Mouse (Mus musculus) myocyte (in vitro differentiated cells): ENCODE measurements around the gene Olfr235. TPM values are rescaled to one million over a fixed set of nuclear protein-coding genes. Genes with fewer than 3 reads are reported as not detected.
"Not testable (repeated sequence)": the region's sequence is repeated elsewhere in the genome, so short reads cannot be mapped to it uniquely, and the experiment has no call there.

Experiments used
- H3K27me3 ChIP-seq: one replicate; pipeline ENCODE4 v1.6.1; 2011; ENCODE audit not compliant: control insufficient read depth, insufficient read depth, insufficient read length
- H3K36me3 ChIP-seq: one replicate; pipeline ENCODE4 v1.6.1; 2011; ENCODE audit not compliant: control insufficient read depth, insufficient read depth
- H3K4me2 ChIP-seq: one replicate; pipeline ENCODE4 v1.6.1; 2011; ENCODE audit warnings: low read depth, control low read depth
- H3K4me3 ChIP-seq: one replicate; pipeline ENCODE4 v1.5.1; 2011; ENCODE audit warnings: mild to moderate bottlenecking, control low read depth, moderate library complexity
- H3K79me2 ChIP-seq: one replicate; pipeline ENCODE4 v1.6.1; 2011; ENCODE audit not compliant: control insufficient read depth, insufficient read depth
- H3ac ChIP-seq: one replicate; pipeline ENCODE4 v1.6.1; 2011; ENCODE audit not compliant: control insufficient read depth, insufficient read length
- CEBPB ChIP-seq: IDR thresholded peaks from 2 replicates; pipeline ENCODE4 v1.6.1; 2011; ENCODE audit warnings: mild to moderate bottlenecking, moderate library complexity; ENCODE audit not compliant: poor library complexity, insufficient read depth, severe bottlenecking
- E2F4 ChIP-seq: IDR thresholded peaks from one replicate; pipeline ENCODE4 v1.6.1; 2011; ENCODE audit warnings: mild to moderate bottlenecking, control low read depth, moderate library complexity; ENCODE audit not compliant: insufficient read depth
- MAX ChIP-seq: IDR thresholded peaks from one replicate; pipeline ENCODE4 v1.6.1; 2011; ENCODE audit warnings: low read depth, mild to moderate bottlenecking, control low read depth
- MYOD1 ChIP-seq, 3 experiments: IDR thresholded peaks; one replicate each; pipeline ENCODE4 v1.6.1; 2011; ENCODE audit warnings: control low read depth in 2 of 3, low read depth in 2 of 3, mild to moderate bottlenecking in 2 of 3, moderate library complexity in 1 of 3; ENCODE audit not compliant: insufficient read length in 2 of 3, control insufficient read depth in 1 of 3
- MYOG ChIP-seq, 3 experiments: IDR thresholded peaks; one replicate each; pipeline ENCODE4 v1.6.1; 2011; ENCODE audit warnings: control low read depth in 2 of 3, low read depth in 2 of 3, mild to moderate bottlenecking in 2 of 3; ENCODE audit not compliant: insufficient read length in 2 of 3, control insufficient read depth in 1 of 3, insufficient read depth in 1 of 3
- POLR2A ChIP-seq: IDR thresholded peaks from one replicate; pipeline ENCODE4 v1.6.1; 2011; ENCODE audit warnings: low read depth, mild to moderate bottlenecking, control low read depth, moderate library complexity; ENCODE audit not compliant: insufficient read length
- POLR2AphosphoS2 ChIP-seq: IDR thresholded peaks from one replicate; pipeline ENCODE4 v1.6.1; 2011; ENCODE audit warnings: low read depth, control low read depth; ENCODE audit not compliant: insufficient read length
- REST ChIP-seq: IDR thresholded peaks from one replicate; pipeline ENCODE4 v1.6.1; 2011; ENCODE audit warnings: mild to moderate bottlenecking, control low read depth, moderate library complexity; ENCODE audit not compliant: insufficient read depth, insufficient read length
- SRF ChIP-seq: IDR thresholded peaks from one replicate; pipeline ENCODE4 v1.6.1; 2011; ENCODE audit warnings: low read depth; ENCODE audit not compliant: control insufficient read depth, insufficient read length
- TCF12 ChIP-seq: IDR thresholded peaks from one replicate; pipeline ENCODE4 v1.6.1; 2011; ENCODE audit warnings: mild to moderate bottlenecking, control low read depth; ENCODE audit not compliant: poor library complexity, insufficient read depth, severe bottlenecking
- TCF3 ChIP-seq: IDR thresholded peaks from one replicate; pipeline ENCODE4 v1.6.1; 2011; ENCODE audit warnings: low read depth, control low read depth; ENCODE audit not compliant: insufficient read length
- USF1 ChIP-seq: IDR thresholded peaks from one replicate; pipeline ENCODE4 v1.6.1; 2011; ENCODE audit warnings: low read depth, mild to moderate bottlenecking, control low read depth, moderate library complexity
- polyA plus RNA-seq: library from polyadenylated mRNA; unstranded; fragments of >200 nt; fragmentation: generic; extraction: Trizol; gene quantifications from one replicate; pipeline ENCODE4 v1.2.1, GENCODE M21; 2012; ENCODE audit warnings: missing spikeins

The Olfr235 gene
- polyA plus RNA-seq = not detected

DNA sequence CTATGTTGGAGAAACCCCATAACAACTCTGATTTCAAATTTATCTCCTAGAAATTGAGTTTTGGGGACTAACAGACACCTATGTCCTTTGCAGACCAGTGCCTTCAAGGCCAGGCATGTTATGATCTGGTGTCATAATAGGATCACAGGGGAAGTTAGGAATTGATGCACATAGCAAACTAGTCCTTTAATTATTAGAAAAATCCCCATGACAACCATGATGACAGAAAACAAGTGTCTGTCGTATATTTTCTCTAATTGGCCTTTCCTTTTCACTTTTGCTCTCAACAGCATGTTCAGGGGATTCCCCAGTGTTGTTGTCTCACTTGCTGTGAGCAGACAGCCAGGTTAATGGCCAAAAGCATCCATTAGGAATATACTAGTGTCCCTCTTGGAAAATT is at the start of gene Olfr235:
Gene Olfr235, plus strand, starts transcription at position 301 of the 400 bp plus-strand sequence.
- no peak within 1 kb of the TSS for H3ac ChIP-seq
- no peak within 1 kb of the TSS for H3K4me3 ChIP-seq
- H3K27me3 ChIP-seq = no peaks in the 10 kb centered on the region
- no peaks in the 10 kb centered on the region for H3K79me2 ChIP-seq
- TF ChIP-seq REST (no peak), USF1 (no peak), SRF (no peak), MYOD1 (IDR thresholded peaks at IDR 0.05; ENCODE audit: control insufficient read depth in 1 of 3, insufficient read length in 2 of 3, low read depth in 2 of 3) (no peak), E2F4 (no peak), POLR2A (no peak)
- H3K4me2 ChIP-seq = no peak within 1 kb of the TSS
- H3K36me3 ChIP-seq = no peaks in the 10 kb centered on the region

DNA sequence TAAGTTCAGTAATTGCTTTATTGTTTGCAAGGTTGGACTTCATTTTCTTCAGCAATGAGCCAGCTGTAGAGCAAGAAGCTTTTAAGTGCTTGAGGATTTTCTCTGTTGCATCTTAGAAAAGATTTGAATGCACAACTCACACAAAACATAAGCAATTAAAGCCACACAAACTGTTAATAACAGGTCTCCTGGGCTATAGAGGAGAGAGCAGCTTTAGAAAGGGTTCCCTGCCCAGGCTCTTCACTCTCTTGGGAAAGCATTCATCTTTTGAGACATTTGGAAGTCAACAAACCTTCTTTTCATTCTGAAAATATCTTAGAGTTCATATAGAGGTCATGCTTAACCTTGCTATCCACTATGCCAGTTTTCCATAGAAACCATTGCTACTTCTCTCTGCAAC is 28.3 kb upstream of the Olfr235 start, which contains the start of gene Olfr1432:
Gene Olfr1432, minus strand, starts transcription at position 101 of the 400 bp plus-strand sequence.
- not testable (repeated sequence) for H3K36me3 ChIP-seq, H3K27me3 ChIP-seq, H3K4me3 ChIP-seq, H3K4me2 ChIP-seq, H3ac ChIP-seq, H3K79me2 ChIP-seq

DNA sequence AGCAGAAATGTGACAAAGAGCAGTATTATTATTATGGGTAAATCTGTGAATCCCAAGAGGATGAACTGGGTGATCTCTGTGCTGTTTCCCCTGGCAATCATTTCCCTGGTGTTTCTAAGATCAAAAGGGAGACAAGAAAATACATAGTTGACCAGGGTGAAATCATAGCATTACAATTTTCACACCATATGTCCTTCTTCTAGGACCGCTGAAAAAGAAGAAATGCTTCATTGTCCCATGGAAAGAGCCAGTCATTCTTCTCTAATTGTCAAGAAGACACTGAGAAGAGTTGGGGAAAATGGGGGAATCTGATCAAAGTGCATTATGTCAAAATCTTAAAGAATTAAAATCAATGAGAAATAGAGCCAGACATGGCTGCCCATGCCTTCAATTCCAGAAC is 19.3 kb upstream of the Olfr235 start, which contains the start of gene Olfr262:
Gene Olfr262, minus strand, starts transcription at position 101 of the 400 bp plus-strand sequence.
- Histone ChIP-seq H3K27me3 (no peaks in the 10 kb centered on the region), H3K4me2 (no peak within 1 kb of the TSS), H3K36me3 (no peaks in the 10 kb centered on the region), H3K4me3 (no peak within 1 kb of the TSS), H3ac (no peak within 1 kb of the TSS), H3K79me2 (no peaks in the 10 kb centered on the region)
- TF ChIP-seq MYOG (IDR thresholded peaks at IDR 0.05; ENCODE audit: control insufficient read depth in 1 of 3, insufficient read depth in 1 of 3, insufficient read length in 2 of 3, low read depth in 2 of 3) (no peak), MAX (no peak), TCF12 (no peak), REST (no peak), USF1 (no peak), POLR2AphosphoS2 (no peak), POLR2A (no peak), CEBPB (no peak), SRF (no peak), TCF3 (no peak), MYOD1 (IDR thresholded peaks at IDR 0.05; ENCODE audit: control insufficient read depth in 1 of 3, insufficient read length in 2 of 3, low read depth in 2 of 3) (no peak), E2F4 (no peak)

DNA sequence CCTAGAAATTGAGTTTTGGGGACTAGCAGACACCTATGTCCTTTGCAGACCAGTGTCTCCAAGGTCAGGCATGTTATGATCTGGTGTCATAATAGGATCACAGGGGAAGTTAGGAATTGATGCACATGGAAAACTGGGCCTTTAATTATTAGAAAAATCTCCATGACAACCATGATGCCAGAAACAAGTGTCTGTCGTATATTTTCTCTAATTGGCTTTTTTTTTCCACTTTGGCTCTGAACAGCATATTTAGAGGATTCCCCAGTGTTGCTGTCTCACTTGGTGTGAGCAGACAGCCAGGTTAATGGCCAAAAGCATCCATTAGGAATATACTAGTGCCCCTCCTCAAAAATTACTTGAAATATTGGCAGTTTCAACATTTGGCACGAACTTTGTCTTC is 18.7 kb downstream of the Olfr235 start, which contains the start of gene Olfr1434:
Gene Olfr1434, plus strand, starts transcription at position 301 of the 400 bp plus-strand sequence.
- H3K27me3 ChIP-seq = no peaks in the 10 kb centered on the region
- TF ChIP-seq CEBPB = no peak
- no peak for TF ChIP-seq POLR2A
- TF ChIP-seq SRF = no peak
- no peak for TF ChIP-seq MYOD1 (IDR thresholded peaks at IDR 0.05; ENCODE audit: control insufficient read depth in 1 of 3, insufficient read length in 2 of 3, low read depth in 2 of 3)
- no peak for TF ChIP-seq TCF3
- TF ChIP-seq MYOG (IDR thresholded peaks at IDR 0.05; ENCODE audit: control insufficient read depth in 1 of 3, insufficient read depth in 1 of 3, insufficient read length in 2 of 3, low read depth in 2 of 3) = no peak
- no peak for TF ChIP-seq E2F4
- TF ChIP-seq MAX = no peak
- no peak for TF ChIP-seq POLR2AphosphoS2
- no peak for TF ChIP-seq TCF12
- TF ChIP-seq REST = no peak
- no peak for TF ChIP-seq USF1
- no peak within 1 kb of the TSS for H3K4me3 ChIP-seq
- no peaks in the 10 kb centered on the region for H3K79me2 ChIP-seq
- H3K36me3 ChIP-seq = no peaks in the 10 kb centered on the region
- H3ac ChIP-seq = no peak within 1 kb of the TSS
- no peak within 1 kb of the TSS for H3K4me2 ChIP-seq

DNA sequence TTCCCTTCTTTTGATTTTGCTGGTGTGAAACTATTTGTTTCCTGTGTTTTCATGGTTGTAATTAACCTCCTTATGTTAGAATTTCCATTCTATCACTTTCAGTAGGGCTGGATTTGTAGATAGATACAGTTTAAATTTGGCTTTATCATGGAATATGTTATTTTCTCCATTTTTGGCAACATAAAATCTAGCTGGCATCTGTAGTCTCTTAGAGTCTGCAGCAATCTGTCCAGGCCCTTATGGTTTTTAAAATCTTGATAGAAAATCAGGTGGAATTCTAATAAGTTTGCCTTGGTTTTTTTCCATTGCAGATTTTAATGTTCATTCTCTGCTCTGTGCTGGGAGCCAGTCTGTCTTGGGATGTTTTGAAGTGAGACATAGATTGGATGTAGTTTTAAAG is 32.1 kb downstream of the Olfr235 start:
- TF ChIP-seq TCF3 (no peak), MAX (no peak), SRF (no peak)
- H3K36me3 ChIP-seq = no peaks in the 10 kb centered on the region
- no peaks in the 10 kb centered on the region for H3K79me2 ChIP-seq
- no peak overlapping the region for H3ac ChIP-seq
- no peaks in the 10 kb centered on the region for H3K27me3 ChIP-seq
- H3K4me2 ChIP-seq = no peak overlapping the region
- H3K4me3 ChIP-seq = no peak overlapping the region

DNA sequence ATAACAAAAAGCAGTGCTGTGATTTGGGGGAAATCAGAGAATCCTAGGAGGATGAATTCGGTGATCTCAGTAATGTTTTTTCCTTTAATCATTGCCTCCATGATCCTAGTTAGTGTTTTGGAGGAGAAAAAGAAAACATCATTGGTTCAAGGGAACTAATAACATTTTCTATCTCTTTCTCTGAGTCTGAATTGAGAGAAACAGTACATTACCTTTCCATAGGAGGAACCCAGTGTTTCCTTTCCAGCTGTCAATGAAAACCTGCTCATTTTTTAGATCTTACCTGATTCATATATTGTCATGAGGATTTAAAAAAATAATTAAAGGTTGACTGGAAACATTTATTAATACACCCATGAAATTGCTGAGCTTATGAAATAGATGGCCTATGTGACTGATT is 38.2 kb downstream of the Olfr235 start, which contains the start of gene Olfr1436:
Gene Olfr1436, minus strand, starts transcription at position 101 of the 400 bp plus-strand sequence.
- H3ac ChIP-seq, H3K36me3 ChIP-seq, H3K27me3 ChIP-seq, H3K4me3 ChIP-seq, H3K79me2 ChIP-seq, H3K4me2 ChIP-seq: not testable (repeated sequence)

Other genes starting within 250 kb of the Olfr235 start
- gene Olfr1423, start 219.7 kb upstream of the Olfr235 start, polyA plus RNA-seq = not detected
- gene Olfr1424, start 198.3 kb upstream of the Olfr235 start, polyA plus RNA-seq = not detected
- gene Olfr1425, start 183.3 kb upstream of the Olfr235 start, polyA plus RNA-seq = not detected
- gene Olfr1426, start 169.0 kb upstream of the Olfr235 start, polyA plus RNA-seq = not detected
- not detected for gene Olfr1427, start 157.7 kb upstream of the Olfr235 start, polyA plus RNA-seq
- not detected for gene Olfr1428, start 145.1 kb upstream of the Olfr235 start, polyA plus RNA-seq
- gene Olfr76, start 137.8 kb upstream of the Olfr235 start, polyA plus RNA-seq = not detected
- not detected for gene Olfr1555-ps1, start 90.9 kb upstream of the Olfr235 start, polyA plus RNA-seq
- gene Olfr1431, start 60.4 kb upstream of the Olfr235 start, polyA plus RNA-seq = not detected
- not detected for gene Olfr1432, start 28.4 kb upstream of the Olfr235 start, polyA plus RNA-seq
- not detected for gene Olfr262, start 19.4 kb upstream of the Olfr235 start, polyA plus RNA-seq
- not detected for gene Olfr1434, start 18.8 kb downstream of the Olfr235 start, polyA plus RNA-seq
- gene Olfr1436, start 38.1 kb downstream of the Olfr235 start, polyA plus RNA-seq = not detected
- gene Olfr1437, start 64.1 kb downstream of the Olfr235 start, polyA plus RNA-seq = not detected
- not detected for gene Olfr1438-ps1, start 74.9 kb downstream of the Olfr235 start, polyA plus RNA-seq
- gene Olfr1440, start 126.2 kb downstream of the Olfr235 start, polyA plus RNA-seq = not detected
- not detected for gene Olfr1441, start 156.4 kb downstream of the Olfr235 start, polyA plus RNA-seq
- 0.02 TPM for gene Pfpl, start 166.9 kb downstream of the Olfr235 start, polyA plus RNA-seq
- 0.06 TPM for gene Mpeg1, start 199.7 kb downstream of the Olfr235 start, polyA plus RNA-seq
- gene Dtx4, start 240.4 kb downstream of the Olfr235 start, polyA plus RNA-seq = 21.2 TPM